Comparison of ENCODE assay signal across 4 mouse cellular contexts in the genomic region with DNA sequence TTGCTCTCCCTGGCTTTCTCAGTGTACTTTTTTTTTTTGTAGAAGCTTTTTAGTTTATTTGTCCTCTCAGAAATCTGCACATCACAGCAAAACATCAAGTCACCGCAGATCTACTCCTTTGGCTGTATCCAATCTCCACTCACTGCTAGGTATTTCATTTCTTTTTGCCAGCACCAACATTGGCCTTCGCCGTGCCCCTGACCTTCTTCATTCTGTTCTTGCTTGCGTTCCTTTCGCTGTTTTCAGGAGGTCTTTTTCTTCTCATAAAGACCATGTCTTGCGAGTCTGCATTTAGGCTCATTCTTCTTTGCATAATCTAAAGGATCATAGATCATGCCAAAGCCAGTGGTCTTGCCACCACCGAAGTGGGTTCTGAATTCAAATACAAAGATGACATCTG. TPM values are rescaled to one million over a fixed set of nuclear protein-coding genes. Genes with fewer than 3 reads are reported as not detected.
A peak's percentile ranks its signal among the peaks of the same experiment; 100 is the strongest.
DNase-seq lines count a peak whose midpoint lies in the region.

No protein-coding gene starts in this region.

- peak; percentile 61 to 75 for DNase-seq in adrenal gland, adult (ENCODE audit: inconsistent age in 2 of 2, low spot score in 1 of 2)
- DNase-seq in adrenal gland, adult 2 months, result peak; percentile 35
- DNase-seq in adrenal gland, adult 8-10 months, result peak; percentile 21
- DNase-seq in adrenal gland, postnatal 36 days, result peak; percentile 15 to 44

RNA-seq across cellular contexts. Expression of gene Simc1, which starts 4.0 kb away (rescaled TPM):
- total RNA-seq in adrenal gland, adult 2 months (2021), result 10 to 100 TPM; 14.1 to 17.5 TPM
- polyA plus RNA-seq in adrenal gland, adult 2 months (2012; rRNA removed), result 24.4 and 27.9 TPM in 2 replicates
- 10 to 100 TPM; 13.5 to 56.8 (median 26.1) TPM for total RNA-seq in adrenal gland, adult 8-10 months (2022)
- total RNA-seq in adrenal gland, postnatal 36 days (2021), result 10 to 100 TPM; 12.8 to 19.5 TPM

RNA-seq across cellular contexts. Expression of gene Thoc3, which starts 30.9 kb away (rescaled TPM):
- 10 to 100 TPM; 33.6 to 46.0 TPM for total RNA-seq in adrenal gland, adult 2 months (2021)
- polyA plus RNA-seq in adrenal gland, adult 2 months (2012; rRNA removed), result 49.9 and 54.8 TPM in 2 replicates
- total RNA-seq in adrenal gland, adult 8-10 months (2022), result 10 to 100 TPM; 44.4 to 51.6 (median 48.7) TPM
- 10 to 100 TPM; 43.0 to 47.3 TPM for total RNA-seq in adrenal gland, postnatal 36 days (2021)

Comparison
In these comparisons a context has a peak if more than half of its experiments do, and no peak if none do; other contexts are left out.
1. Peak in every context shown above with its lines: DNase-seq.